Mouse (Mus musculus): ENCODE measurements around the gene Olfr845. TPM values are rescaled to one million over a fixed set of nuclear protein-coding genes. Genes with fewer than 3 reads are reported as not detected.

Olfr845 gene
- total RNA-seq (2021), result not detected

GRCm38 (mm10) chr9:19336157-19336556 is at the start of gene Olfr845:
TSS of gene Olfr845 (plus strand) at chr9:19336457.
- intact Hi-C loops (cut with DNase I), result no loop called here
- no peak for DNase-seq (ENCODE audit: low spot score in 2 of 2)

DNA sequence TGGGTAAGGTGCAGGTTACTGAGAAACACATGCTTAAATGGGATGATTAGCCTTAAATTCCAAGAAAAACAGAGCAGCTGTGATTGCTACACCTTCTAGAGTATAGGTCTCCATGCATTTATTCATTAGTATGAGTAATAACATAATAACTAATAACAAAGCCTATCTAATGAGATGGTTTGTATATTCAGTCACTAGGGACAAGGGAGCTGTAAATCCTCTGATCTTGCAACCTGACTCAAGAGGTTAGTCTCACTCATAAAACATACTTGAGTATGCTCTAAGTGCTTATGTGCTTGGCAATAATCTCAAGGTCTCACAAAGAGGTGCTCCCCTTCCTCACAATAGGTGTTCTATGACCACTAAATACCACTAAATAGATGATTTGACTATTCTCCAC is 20.2 kb upstream of the Olfr845 start, which contains the start of gene Olfr844:
Gene Olfr844 (plus strand): TSS at position 301 of the 400 bp plus-strand sequence.
- DNase-seq (ENCODE audit: low spot score in 2 of 2), result no peak
- intact Hi-C loops (cut with DNase I), result no loop called here

- DNase-seq (ENCODE audit: low spot score in 2 of 2), result no peak
- intact Hi-C loops (cut with DNase I), result no loop called here
These were observed 27.6 kb downstream of the Olfr845 start, which contains the start of gene Olfr846 for GRCm38 (mm10) chr9:19363905-19364304. TSS of gene Olfr846 (minus strand) at chr9:19364005.

GRCm38 (mm10) chr9:19378569-19378968 is 42.3 kb downstream of the Olfr845 start, which contains the start of gene Olfr847:
TSS of gene Olfr847 (minus strand) at chr9:19378669.
- intact Hi-C loops (cut with DNase I), result no loop called here
- DNase-seq (ENCODE audit: low spot score in 2 of 2), result no peak

Other genes with a start within 250 kb of the Olfr845 start
- not detected for gene Olfr836, start 216.1 kb upstream of the Olfr845 start, total RNA-seq (2021)
- not detected for gene Olfr837, start 200.1 kb upstream of the Olfr845 start, total RNA-seq (2021)
- under 1 TPM in 1 of 2 experiments, not detected in 1; 0.09 TPM for gene Olfr839-ps1, start 159.1 kb upstream of the Olfr845 start, total RNA-seq (2021)
- not detected for gene Olfr843, start 84.5 kb upstream of the Olfr845 start, total RNA-seq (2021)
- gene Olfr844, start 20.1 kb upstream of the Olfr845 start, total RNA-seq (2021), result not detected
- not detected for gene Olfr846, start 27.5 kb downstream of the Olfr845 start, total RNA-seq (2021)
- not detected for gene Olfr847, start 42.2 kb downstream of the Olfr845 start, total RNA-seq (2021)
- gene Olfr849, start 103.8 kb downstream of the Olfr845 start, total RNA-seq (2021), result not detected
- gene Olfr850, start 141.8 kb downstream of the Olfr845 start, total RNA-seq (2021), result not detected
- not detected for gene Olfr851, start 156.8 kb downstream of the Olfr845 start, total RNA-seq (2021)
- not detected for gene Olfr853, start 204.6 kb downstream of the Olfr845 start, total RNA-seq (2021)
- gene Olfr854, start 230.9 kb downstream of the Olfr845 start, total RNA-seq (2021), result not detected
- gene Olfr855, start 246.2 kb downstream of the Olfr845 start, total RNA-seq (2021), result not detected

Measured in left cerebral cortex, postnatal 36 days (tissue).